9 mouse cellular contexts compared by ENCODE assay signal in the genomic region with DNA sequence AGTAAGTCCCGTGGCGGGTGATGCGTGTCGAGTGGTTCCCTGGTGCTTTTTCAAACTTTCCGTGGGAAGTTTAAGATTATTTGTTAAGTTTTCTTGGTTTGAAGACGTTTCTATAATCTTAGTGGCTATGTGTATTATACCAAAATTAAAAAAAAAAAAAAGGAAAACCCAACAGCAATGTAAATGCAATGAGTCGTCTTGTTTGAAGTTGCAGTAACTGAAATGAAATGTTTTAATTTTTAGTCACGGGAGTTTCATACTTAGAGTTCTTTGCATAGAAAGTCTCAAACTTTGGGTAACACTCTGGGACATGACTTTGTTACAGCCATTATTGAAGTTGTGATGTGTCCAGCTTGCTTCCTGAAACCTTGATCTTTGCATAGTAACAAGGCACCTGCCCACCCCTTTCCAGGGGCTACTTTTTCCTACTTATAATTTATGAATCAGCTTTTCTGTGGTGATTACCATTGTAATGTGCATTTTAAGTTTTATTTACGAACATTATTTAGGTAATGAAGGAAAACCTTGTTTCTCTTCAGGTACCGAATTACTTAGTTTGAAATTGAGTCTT. TPM values are rescaled to one million over a fixed set of nuclear protein-coding genes. Genes with fewer than 3 reads are reported as not detected.
A peak's percentile ranks its signal among the peaks of the same experiment; 100 is the strongest.
DNase-seq lines count a peak whose midpoint lies in the region; ATAC-seq and TF ChIP-seq lines count a peak whose summit lies in the region.
"Had no signal": no experiment of that assay in that cellular context is flagged by ENCODE, and none has a peak within 500 bp of the region (broad histone marks: within the 10 kb centered on the region; RNA-seq: fewer than 3 reads in every experiment).

No protein-coding gene starts in this region.

- H3K9ac ChIP-seq in heart, embryonic 14.5 days (ENCODE audit: low read length), result peak overlapping the region; percentile 89
- H3K9ac ChIP-seq in ES-Bruce4 (ENCODE audit: low read depth, poor library complexity, severe bottlenecking), result peak overlapping the region; percentile 87
- H3K9ac ChIP-seq in forebrain, embryonic 14.5 days (ENCODE audit: low read length), result peak overlapping the region; percentile 86
- peak overlapping the region; percentile 91 for H3K9ac ChIP-seq in liver, postnatal 0 days (replicated peaks)

- ATAC-seq in heart, embryonic 14.5 days (ENCODE audit: insufficient number of reproducible peaks, insufficient read depth, low FRiP score, low read depth), result no peak
- no peak for ATAC-seq in forebrain, embryonic 14.5 days
- no peak for ATAC-seq in liver, postnatal 0 days

- 12% methylated on average over 10 of the region's 10 CpGs for WGBS in heart, embryonic 14.5 days
- 16% methylated on average over 10 of the region's 10 CpGs for WGBS in forebrain, embryonic 14.5 days
- 10% methylated on average over 10 of the region's 10 CpGs for WGBS in liver, postnatal 0 days (ENCODE audit: insufficient replicate concordance)

- peak overlapping the region; percentile 95 to 97 for H3K27ac ChIP-seq in heart, embryonic 14.5 days (replicated peaks in 1 of 2; ENCODE audit: control insufficient read depth in 1 of 2, insufficient read depth in 1 of 2, low read depth in 2 of 2, low read length in 2 of 2)
- H3K27ac ChIP-seq in ES-Bruce4 (ENCODE audit: insufficient read depth, low read length), result no peak overlapping the region
- 0 out of 2 replicates have a peak overlapping the region, but pooled peaks have one; percentile 91 for H3K27ac ChIP-seq in forebrain, embryonic 14.5 days (ENCODE audit: low read depth, low read length)
- peak overlapping the region; percentile 98 for H3K27ac ChIP-seq in liver, postnatal 0 days (ENCODE audit: low read depth)

- no peaks in the 10 kb centered on the region for H3K9me3 ChIP-seq in heart, embryonic 14.5 days (ENCODE audit: control insufficient read depth, low read length)
- no peaks in the 10 kb centered on the region for H3K9me3 ChIP-seq in ES-Bruce4 (replicated peaks; ENCODE audit: control insufficient read depth, insufficient read depth, low read length, poor library complexity, severe bottlenecking)
- H3K9me3 ChIP-seq in forebrain, embryonic 14.5 days (replicated peaks; ENCODE audit: control insufficient read depth, low read length), result no peaks in the 10 kb centered on the region
- H3K9me3 ChIP-seq in liver, postnatal 0 days (ENCODE audit: low read length), result no peaks in the 10 kb centered on the region

- no peak for DNase-seq in heart, adult 8-10 months (ENCODE audit: low spot score)
- DNase-seq in forebrain, embryonic 14.5 days (ENCODE audit: low spot score), result no peak
- no peak for DNase-seq in liver, postnatal 0 days
- DNase-seq in T-cell, adult 2 months (ENCODE audit: low spot score), result no peak
- no peak for DNase-seq in MN1 (ENCODE audit: low spot score)
- no peak for DNase-seq in kidney, adult 11 months
- DNase-seq: kidney, adult 18-20 months had no signal

- no peaks in the 10 kb centered on the region for H3K27me3 ChIP-seq in heart, embryonic 14.5 days (ENCODE audit: control insufficient read depth, insufficient read depth, low read length)
- H3K27me3 ChIP-seq in ES-Bruce4 (ENCODE audit: control insufficient read depth, insufficient read depth, low read length, poor library complexity, severe bottlenecking), result no peaks in the 10 kb centered on the region
- H3K27me3 ChIP-seq in forebrain, embryonic 14.5 days (replicated peaks; ENCODE audit: control insufficient read depth, insufficient read depth, low read length), result no peaks in the 10 kb centered on the region
- no peaks in the 10 kb centered on the region for H3K27me3 ChIP-seq in liver, postnatal 0 days (ENCODE audit: insufficient read depth, low read length)

- H3K36me3 ChIP-seq in heart, embryonic 14.5 days (ENCODE audit: control insufficient read depth, insufficient read depth, low read length), result no peaks in the 10 kb centered on the region
- H3K36me3 ChIP-seq in ES-Bruce4 (ENCODE audit: control insufficient read depth, insufficient read depth, low read length, poor library complexity, severe bottlenecking), result no peaks in the 10 kb centered on the region
- no peaks in the 10 kb centered on the region for H3K36me3 ChIP-seq in forebrain, embryonic 14.5 days (ENCODE audit: control insufficient read depth, insufficient read depth, low read length)
- H3K36me3 ChIP-seq in liver, postnatal 0 days (replicated peaks; ENCODE audit: insufficient read depth, low read length), result no peaks in the 10 kb centered on the region

- peaks cover 5 to 36% of the 10 kb centered on the region in 2 experiments for H3K4me1 ChIP-seq in heart, embryonic 14.5 days (ENCODE audit: control insufficient read depth in 2 of 2, insufficient read depth in 2 of 2, low read length in 2 of 2)
- no peaks in the 10 kb centered on the region for H3K4me1 ChIP-seq in ES-Bruce4 (ENCODE audit: control insufficient read depth, insufficient read depth, low read length)
- peaks cover 14% of the 10 kb centered on the region for H3K4me1 ChIP-seq in forebrain, embryonic 14.5 days (ENCODE audit: control insufficient read depth, insufficient read depth, low read length)
- peaks cover 38% of the 10 kb centered on the region for H3K4me1 ChIP-seq in liver, postnatal 0 days (ENCODE audit: insufficient read depth)

- TF ChIP-seq CTCF in ES-Bruce4 (IDR thresholded peaks at IDR 0.05; ENCODE audit: low read depth, low read length), result no peak
- no peak for TF ChIP-seq CTCF in liver, postnatal 0 days (IDR thresholded peaks at IDR 0.05; ENCODE audit: low read depth)

- TF ChIP-seq POLR2A in ES-Bruce4 (IDR thresholded peaks at IDR 0.05; ENCODE audit: insufficient read depth, low read length), result no peak

- H3K4me3 ChIP-seq in heart, embryonic 14.5 days (ENCODE audit: control insufficient read depth in 1 of 2, insufficient read depth in 1 of 2, low read depth in 1 of 2, low read length in 2 of 2), result peak overlapping the region; percentile 78 to 98
- H3K4me3 ChIP-seq in ES-Bruce4 (ENCODE audit: low read depth, low read length), result peak overlapping the region; percentile 79
- peak overlapping the region; percentile 90 for H3K4me3 ChIP-seq in forebrain, embryonic 14.5 days (ENCODE audit: low read depth, low read length)
- H3K4me3 ChIP-seq in liver, postnatal 0 days (ENCODE audit: low read depth, low read length), result peak overlapping the region; percentile 77

- no peak for TF ChIP-seq EP300 in ES-Bruce4 (IDR thresholded peaks at IDR 0.05; ENCODE audit: insufficient read depth, low read depth, low read length)
- TF ChIP-seq EP300 in liver, postnatal 0 days (IDR thresholded peaks at IDR 0.05; ENCODE audit: low read depth), result no peak

- H3K4me2 ChIP-seq in heart, embryonic 14.5 days (ENCODE audit: low read length), result peak overlapping the region; percentile 69
- H3K4me2 ChIP-seq in forebrain, embryonic 14.5 days (ENCODE audit: low read length), result peak overlapping the region; percentile 68
- H3K4me2 ChIP-seq in liver, postnatal 0 days (ENCODE audit: low read depth, low read length), result peak overlapping the region; percentile 56

RNA-seq across cellular contexts. Expression of gene Rapgef6, which starts 0.9 kb away (rescaled TPM):
- 26.7 and 26.9 TPM in 2 replicates for polyA plus RNA-seq in heart, embryonic 14.5 days (2014; fragmentation: Nextera tagmentation; extraction: Ambion mirVana)
- 10 to 100 TPM; 16.8 to 18.5 (median 17.1) TPM for total RNA-seq in heart, adult 8-10 months (2022)
- polyA plus RNA-seq in ES-Bruce4 (2011; ENCODE audit: insufficient read depth, insufficient read length, low read depth, missing spikeins), result 33.3 and 36.7 TPM in 2 replicates
- 21.1 and 27.5 TPM in 2 replicates for polyA plus RNA-seq in forebrain, embryonic 14.5 days (2014; fragmentation: Nextera tagmentation; extraction: Ambion mirVana)
- polyA plus RNA-seq in liver, postnatal 0 days (2015; fragmentation: Nextera tagmentation; extraction: Ambion mirVana), result 10.6 and 14.7 TPM in 2 replicates
